Mouse (Mus musculus): Measurements from ENCODE around the gene Ace2.

Gene Ace2

DNA sequence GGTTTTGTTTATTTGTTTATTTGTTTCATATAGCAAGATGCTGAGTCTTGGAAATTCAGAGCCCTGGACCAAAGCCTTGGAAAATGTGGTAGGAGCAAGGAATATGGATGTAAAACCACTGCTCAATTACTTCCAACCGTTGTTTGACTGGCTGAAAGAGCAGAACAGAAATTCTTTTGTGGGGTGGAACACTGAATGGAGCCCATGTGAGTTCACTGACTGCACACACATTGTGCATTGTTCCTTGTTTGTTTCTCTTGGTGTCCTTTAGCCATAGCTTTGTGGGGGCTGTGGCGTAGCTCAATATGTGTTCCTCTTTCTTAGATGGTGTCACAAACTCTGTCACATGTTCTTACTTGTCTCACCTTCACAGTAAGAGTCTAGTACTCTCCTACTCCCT is 36.6 kb downstream of the Ace2 start:
- intact Hi-C loops (cut with DNase I) = loop anchor here (5.0 kb wide), 1 partner anchor 73 kb away; no protein-coding TSS in a partner anchor

DNA sequence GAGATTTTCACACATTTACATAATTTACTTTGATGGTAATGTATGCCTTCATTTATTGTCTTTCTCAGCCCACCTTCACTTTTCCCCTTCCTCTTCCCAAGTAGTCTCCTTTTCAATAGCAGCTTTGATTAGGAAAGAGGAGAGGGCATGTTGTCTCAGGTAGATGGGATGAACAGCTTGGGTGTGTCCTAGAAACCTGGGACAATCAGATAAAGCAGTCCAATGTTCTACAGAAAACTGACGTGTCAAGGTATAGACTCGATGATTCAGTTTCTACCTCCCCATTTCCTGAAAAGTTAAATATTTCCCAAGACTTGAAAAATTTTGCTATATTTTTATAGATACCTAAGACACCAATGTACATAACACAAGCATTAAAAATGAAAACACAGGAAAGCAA is 39.7 kb downstream of the Ace2 start:
- intact Hi-C loops (cut with DNase I) = loop anchor here (5.0 kb wide), 1 partner anchor 77 kb away; no protein-coding TSS in a partner anchor

DNA sequence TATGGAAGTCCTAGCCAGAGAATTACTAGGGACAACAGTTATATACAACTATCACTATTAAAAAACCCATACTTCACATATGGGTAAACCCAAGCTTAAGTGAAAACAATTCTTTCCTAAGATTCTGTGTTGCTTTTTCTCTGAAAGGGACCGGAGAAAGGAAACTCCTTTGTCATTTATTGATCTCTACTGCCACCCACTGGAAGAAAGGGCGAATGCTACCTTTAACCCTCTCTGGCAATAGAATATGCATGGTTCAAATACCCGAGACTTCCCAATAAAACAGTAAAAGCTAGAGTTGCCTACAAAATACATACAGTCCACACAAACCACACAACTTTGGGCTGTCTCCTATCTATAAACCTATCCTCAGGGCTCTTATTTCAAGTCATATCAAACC is 40.6 kb downstream of the Ace2 start:
- intact Hi-C loops (cut with DNase I) = loop anchor here (5.0 kb wide), 3 partner anchors 77 to 218 kb away; no protein-coding TSS in a partner anchor

DNA sequence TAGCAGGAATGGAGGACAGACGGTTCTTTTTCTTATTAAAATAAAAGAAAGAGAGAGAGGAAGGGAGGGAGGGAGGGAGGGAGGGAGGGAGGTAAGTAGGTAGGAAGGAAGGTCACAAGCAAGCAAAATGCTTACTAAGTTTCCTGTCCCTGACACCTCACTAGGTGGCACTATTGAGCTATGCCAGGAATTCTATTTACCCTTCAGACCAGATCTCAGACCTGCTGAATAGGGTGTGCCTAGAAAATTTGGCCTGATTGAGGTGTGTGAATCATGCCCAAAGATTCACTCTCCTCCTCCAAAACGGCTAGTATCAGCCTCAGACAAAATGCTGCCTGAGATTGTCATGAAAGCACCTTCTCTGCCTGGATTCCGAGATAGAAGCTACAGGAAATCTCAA is 44.7 kb downstream of the Ace2 start:
- intact Hi-C loops (cut with DNase I) = loop anchor here (2.0 to 5.0 kb wide), 3 partner anchors 103 to 265 kb away; no protein-coding TSS in a partner anchor

DNA sequence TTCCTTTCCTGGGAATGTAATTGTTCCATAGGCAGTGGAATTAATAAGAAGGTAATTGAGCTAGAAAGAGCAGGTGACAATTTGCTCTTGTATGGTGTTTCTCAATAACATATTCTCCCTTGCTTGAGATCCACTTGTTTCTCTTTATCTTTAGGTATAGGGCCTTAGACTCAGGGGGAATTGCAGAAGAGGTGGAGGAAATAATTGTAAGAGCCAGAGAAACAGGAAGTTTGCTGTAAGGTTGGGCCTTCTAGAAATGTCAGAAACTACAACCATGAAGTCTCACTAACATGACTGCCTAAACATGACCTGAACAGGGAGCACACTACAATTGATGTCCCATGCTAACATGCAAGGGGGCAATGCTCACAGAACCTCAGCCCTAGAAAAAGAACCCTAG is 50.7 kb downstream of the Ace2 start:
- intact Hi-C loops (cut with DNase I) = no loop called here

DNA sequence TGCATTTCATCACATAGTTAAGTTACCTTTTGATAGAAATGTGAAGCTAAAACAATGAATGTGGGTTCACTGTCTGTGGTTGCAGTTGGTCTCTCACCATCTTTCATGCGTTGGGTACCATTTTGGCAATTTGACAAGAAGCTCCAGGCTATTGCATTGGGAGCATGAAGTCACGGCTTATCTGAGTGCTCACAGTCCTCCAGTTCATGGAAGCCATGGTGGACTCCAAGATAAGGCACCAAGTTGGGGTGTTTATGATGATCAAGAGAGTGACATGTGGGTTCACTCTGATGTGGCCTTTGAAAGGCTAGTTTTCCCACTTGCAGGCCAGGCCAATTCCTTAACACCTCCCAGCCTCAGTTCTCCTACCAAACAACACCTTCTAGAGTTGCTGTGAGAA is 58.5 kb downstream of the Ace2 start:
- intact Hi-C loops (cut with DNase I) = no loop called here

DNA sequence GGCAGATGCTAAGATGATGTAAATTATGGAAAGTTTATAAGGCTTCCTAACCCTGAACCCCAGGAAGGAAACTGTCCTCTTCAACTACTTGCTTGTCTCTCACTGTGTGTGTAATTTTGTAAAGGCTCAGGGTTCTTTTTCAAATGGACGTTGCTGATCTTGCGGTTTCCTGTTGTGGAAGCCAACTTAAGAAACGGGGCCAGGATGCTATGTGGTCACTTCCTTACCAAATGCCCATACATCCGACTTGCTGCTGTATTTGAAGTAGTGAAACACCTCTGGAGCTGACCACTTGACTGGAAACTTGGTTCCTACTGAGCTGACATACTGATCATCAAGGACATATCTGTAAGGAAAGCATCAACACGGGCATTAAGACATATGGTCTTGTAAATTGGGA is 61.4 kb downstream of the Ace2 start:
- intact Hi-C loops (cut with DNase I) = no loop called here

DNA sequence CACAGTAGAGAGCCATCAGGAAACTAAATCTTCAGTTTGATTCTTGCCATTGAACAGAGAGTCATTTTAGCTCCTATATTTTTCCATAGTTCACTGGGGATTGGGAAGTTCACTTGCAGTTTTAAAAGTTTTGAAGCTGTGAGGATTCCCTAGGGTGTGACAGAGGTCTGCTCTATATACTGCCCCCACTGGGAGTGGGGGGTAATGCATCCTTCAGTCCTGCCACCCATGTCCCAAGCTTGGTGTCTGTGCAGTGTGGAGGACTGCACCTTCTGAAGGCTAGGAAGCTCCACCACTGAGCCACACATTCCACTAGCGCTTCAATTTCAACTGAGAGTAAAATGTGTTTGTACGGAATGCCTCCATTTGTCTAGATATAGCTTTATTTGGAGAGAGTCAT is 82.9 kb downstream of the Ace2 start:
- intact Hi-C loops (cut with DNase I) = no loop called here

DNA sequence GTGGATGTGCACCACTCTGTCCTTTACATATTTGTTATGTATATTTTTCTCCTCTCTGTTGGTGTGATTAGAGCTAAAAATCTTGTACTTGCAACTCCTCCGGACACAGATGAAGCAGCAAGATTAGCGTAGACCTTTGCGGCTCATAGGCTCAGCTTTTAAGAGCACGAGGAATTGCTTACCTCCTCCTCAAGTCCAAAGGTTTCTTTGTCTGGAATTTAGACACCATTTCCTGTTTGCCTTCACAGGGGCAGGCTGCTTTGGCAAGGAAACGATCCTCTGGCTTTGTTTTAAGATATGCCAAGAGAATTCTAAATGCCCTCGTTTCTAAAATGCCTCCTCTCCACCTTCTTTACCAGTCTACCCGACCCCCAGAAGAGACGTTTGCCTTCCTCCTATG is 94.2 kb downstream of the Ace2 start:
- intact Hi-C loops (cut with DNase I) = no loop called here
